Mouse (Mus musculus): ENCODE measurements around the gene Cfdp1. TPM values are rescaled to one million over a fixed set of nuclear protein-coding genes. Genes with fewer than 3 reads are reported as not detected.
"Not testable (repeated sequence)": the region's sequence is repeated elsewhere in the genome, so short reads cannot be mapped to it uniquely, and the experiment has no call there.

Cfdp1 gene
- polyA plus RNA-seq, 1 experiment from 2014 or later, result 216 TPM

DNA sequence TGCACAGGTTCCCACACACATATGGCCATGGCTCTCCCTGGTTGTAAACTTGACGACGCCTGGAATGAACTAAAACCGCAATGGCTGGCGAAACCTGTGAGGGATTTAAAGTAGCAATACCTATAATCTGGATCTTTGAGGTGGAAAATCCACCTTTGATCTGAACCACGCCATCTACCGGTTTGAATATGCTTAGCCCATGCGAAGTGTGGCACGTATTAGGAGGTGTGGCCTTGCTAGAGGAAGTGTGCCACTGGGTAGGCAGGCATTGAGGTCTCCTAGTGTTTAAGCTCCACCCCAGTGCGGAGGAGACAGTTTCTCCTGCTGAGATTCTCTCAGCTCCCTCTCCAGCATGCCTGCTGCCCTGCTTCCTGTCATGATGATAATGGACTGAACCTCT is 23.6 kb upstream of the Cfdp1 start:
- Histone ChIP-seq H3K9ac (no peak overlapping the region), H3K27ac (no peak overlapping the region), H3K27me3 (replicated peaks) (no peaks in the 10 kb centered on the region), H3K4me1 (peaks cover 13% of the 10 kb centered on the region), H3K36me3 (replicated peaks) (no peaks in the 10 kb centered on the region), H3K4me3 (no peak overlapping the region), H3K9me3 (no peaks in the 10 kb centered on the region), H3K4me2 (no peak overlapping the region)
- WGBS, result 69% methylated on average over 9 of the region's 9 CpGs
- ATAC-seq (replicated peaks), result no peak

DNA sequence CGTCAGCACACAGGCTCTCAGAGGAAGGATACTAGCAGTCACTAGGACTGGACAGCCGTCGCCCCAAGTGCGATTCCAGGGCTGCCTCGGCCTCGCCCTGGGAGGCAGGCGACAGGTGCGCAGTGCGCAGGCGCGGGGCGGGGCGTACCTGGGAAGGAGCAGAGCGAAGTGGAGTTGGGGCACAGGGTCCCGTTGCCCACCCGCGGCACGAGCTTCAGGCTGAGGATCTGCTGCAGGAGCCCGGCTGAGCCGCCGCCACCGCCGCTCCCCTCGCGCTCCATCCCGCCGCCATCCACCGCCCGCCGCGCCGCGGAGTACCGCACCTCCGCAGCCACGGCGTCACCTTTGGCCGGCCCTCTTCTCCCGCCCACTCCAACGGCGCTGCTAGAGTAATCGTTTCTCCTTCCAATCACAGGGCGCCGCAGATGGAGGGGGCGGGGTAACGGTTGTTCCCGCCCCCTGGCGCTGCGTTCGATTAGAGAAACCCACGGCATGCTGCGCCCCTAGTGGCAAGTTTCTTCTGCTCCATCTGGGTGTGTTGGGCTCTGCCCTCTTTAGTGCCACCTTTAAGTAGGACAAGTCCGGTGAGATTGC is 22.4 kb upstream of the Cfdp1 start, which contains the start of gene Tmem170:
Gene Tmem170 (minus strand): TSS at position 396 of the 594 bp plus-strand sequence.
- peak; percentile 99 for ATAC-seq (replicated peaks)
- Histone ChIP-seq H3K27ac (peak within 1 kb of the TSS; percentile 89), H3K4me2 (peak within 1 kb of the TSS; percentile 80), H3K4me3 (peak within 1 kb of the TSS; percentile 94), H3K4me1 (peaks cover 13% of the 10 kb centered on the region), H3K9me3 (no peaks in the 10 kb centered on the region), H3K9ac (peak within 1 kb of the TSS; percentile 66), H3K36me3 (replicated peaks) (no peaks in the 10 kb centered on the region), H3K27me3 (replicated peaks) (no peaks in the 10 kb centered on the region)
- under 1% methylated on average over 46 of the region's 53 CpGs for WGBS

- WGBS, result 29% methylated on average over 9 of the region's 9 CpGs
- no peak for ATAC-seq (replicated peaks)
- no peaks in the 10 kb centered on the region for H3K36me3 ChIP-seq (replicated peaks)
- peaks cover 13% of the 10 kb centered on the region for H3K4me1 ChIP-seq
- H3K9ac ChIP-seq, result peak overlapping the region; percentile 66
- peak overlapping the region; percentile 80 for H3K4me2 ChIP-seq
- no peak overlapping the region for H3K27ac ChIP-seq
- peak overlapping the region; percentile 94 for H3K4me3 ChIP-seq
- H3K27me3 ChIP-seq (replicated peaks), result no peaks in the 10 kb centered on the region
- no peaks in the 10 kb centered on the region for H3K9me3 ChIP-seq
Observed at GRCm38 (mm10) chr8:111875758-111876157, 21.7 kb upstream of the Cfdp1 start.

GRCm38 (mm10) chr8:111871278-111871677 is 17.2 kb upstream of the Cfdp1 start:
- no peak for ATAC-seq (replicated peaks)
- H3K27me3 ChIP-seq (replicated peaks), result no peaks in the 10 kb centered on the region
- peaks cover 9% of the 10 kb centered on the region for H3K4me1 ChIP-seq
- 82% methylated on average over 3 of the region's 3 CpGs for WGBS
- H3K9ac ChIP-seq, result no peak overlapping the region
- no peaks in the 10 kb centered on the region for H3K9me3 ChIP-seq
- H3K36me3 ChIP-seq (replicated peaks), result no peaks in the 10 kb centered on the region
- no peak overlapping the region for H3K4me2 ChIP-seq
- no peak overlapping the region for H3K4me3 ChIP-seq
- no peak overlapping the region for H3K27ac ChIP-seq

- H3K4me2 ChIP-seq, result no peak overlapping the region
- no peaks in the 10 kb centered on the region for H3K9me3 ChIP-seq
- ATAC-seq (replicated peaks), result no peak
- no peak overlapping the region for H3K9ac ChIP-seq
- WGBS, result 86% methylated on average over 2 of the region's 3 CpGs
- H3K36me3 ChIP-seq (replicated peaks), result no peaks in the 10 kb centered on the region
- H3K27me3 ChIP-seq (replicated peaks), result no peaks in the 10 kb centered on the region
- H3K4me3 ChIP-seq, result no peak overlapping the region
- no peak overlapping the region for H3K27ac ChIP-seq
- peaks cover 3% of the 10 kb centered on the region; the same call in 1 of the 2 replicates for H3K4me1 ChIP-seq
Observed at GRCm38 (mm10) chr8:111870379-111870778, 16.3 kb upstream of the Cfdp1 start.

DNA sequence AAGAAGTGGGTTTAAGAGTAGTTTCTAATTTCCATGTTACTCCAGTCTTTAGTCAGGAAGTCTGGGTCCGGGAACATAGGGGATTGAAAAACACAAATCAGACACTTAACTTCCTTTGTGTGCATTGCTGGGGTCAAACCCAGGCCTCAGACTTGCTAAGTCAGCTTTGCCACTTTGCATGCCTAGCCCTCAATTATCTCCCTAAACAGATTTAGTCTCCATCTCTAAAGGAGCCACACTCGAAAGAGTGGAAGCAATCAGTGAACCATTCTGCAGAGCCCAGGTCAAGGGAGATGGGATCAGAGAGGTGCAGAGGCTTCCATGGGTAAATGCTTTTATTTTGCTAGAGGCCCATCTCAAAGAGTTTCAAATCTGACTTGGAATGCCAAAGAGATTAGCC is 14.6 kb upstream of the Cfdp1 start:
- Histone ChIP-seq H3K4me3 (no peak overlapping the region), H3K9me3 (no peaks in the 10 kb centered on the region), H3K4me1 (no peaks in the 10 kb centered on the region), H3K36me3 (replicated peaks) (no peaks in the 10 kb centered on the region), H3K4me2 (no peak overlapping the region), H3K9ac (no peak overlapping the region), H3K27ac (no peak overlapping the region), H3K27me3 (replicated peaks) (no peaks in the 10 kb centered on the region)
- WGBS, result 55% methylated on average over 2 of the region's 2 CpGs
- ATAC-seq (replicated peaks), result no peak

DNA sequence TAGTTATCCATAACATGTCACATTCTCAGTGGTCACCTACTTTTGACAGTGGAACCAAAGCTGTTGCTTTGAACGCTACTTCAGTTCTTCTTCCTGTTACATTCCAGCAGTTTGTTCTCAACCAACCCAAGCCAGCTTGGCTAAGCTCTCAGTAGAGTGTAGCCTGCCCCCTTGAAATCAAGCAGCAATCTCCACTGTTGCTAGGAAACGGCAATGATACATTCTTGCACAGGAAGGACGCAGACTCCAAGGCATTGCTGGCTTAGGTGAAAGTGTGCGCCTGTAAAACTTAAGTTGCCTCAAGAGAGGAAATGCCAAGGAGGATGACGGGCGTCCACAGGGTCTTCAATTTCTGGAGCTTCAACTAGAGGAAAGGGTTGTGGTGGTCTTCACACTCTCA is 11.8 kb upstream of the Cfdp1 start:
- no peaks in the 10 kb centered on the region for H3K36me3 ChIP-seq (replicated peaks)
- 89% methylated on average over 6 of the region's 6 CpGs for WGBS
- H3K4me3 ChIP-seq, result no peak overlapping the region

DNA sequence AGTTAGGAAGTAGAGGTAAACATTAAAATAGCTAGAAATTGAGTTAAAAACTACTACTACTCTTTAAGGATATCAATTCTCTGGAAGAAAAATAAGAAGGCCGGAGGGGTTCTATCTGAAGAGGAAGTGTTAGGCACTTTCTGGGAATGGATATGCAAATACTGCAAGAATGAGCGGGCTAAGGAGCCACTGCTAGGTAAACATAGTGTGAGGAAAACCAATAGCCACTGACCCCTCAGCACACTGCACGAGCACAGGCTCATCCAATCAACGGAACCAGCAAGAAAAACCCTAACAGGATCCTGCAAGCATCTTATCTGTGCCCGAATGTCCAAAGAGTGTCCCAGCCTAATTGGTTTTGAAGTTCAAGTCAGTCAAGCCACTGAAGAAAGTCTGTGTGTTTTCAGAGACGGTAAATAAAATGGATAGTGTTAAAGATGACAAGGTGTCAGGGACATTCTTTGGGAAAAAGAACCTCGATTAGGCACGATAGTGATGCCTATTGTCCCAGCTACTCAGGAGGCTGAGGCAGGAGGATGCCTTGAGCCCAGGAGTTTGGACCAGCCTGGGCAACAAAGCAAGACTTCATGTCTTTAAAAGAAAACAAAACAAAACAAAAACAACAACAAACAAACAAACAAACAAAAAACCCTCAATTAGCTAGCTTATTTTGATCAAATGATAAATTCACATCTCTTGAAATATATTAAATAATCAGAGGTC is 11.2 kb upstream of the Cfdp1 start:
- WGBS, result 93% methylated on average over 8 of the region's 8 CpGs
- Histone ChIP-seq H3K4me3 (no peak overlapping the region), H3K4me1 (no peaks in the 10 kb centered on the region), H3K27ac (no peak overlapping the region), H3K27me3 (replicated peaks) (no peaks in the 10 kb centered on the region), H3K9me3 (no peaks in the 10 kb centered on the region), H3K4me2 (no peak overlapping the region), H3K9ac (no peak overlapping the region), H3K36me3 (replicated peaks) (no peaks in the 10 kb centered on the region)
- no peak for ATAC-seq (replicated peaks)

More for the DNA sequence above, 11.8 kb upstream of the Cfdp1 start:
- Histone ChIP-seq H3K4me1 (no peaks in the 10 kb centered on the region), H3K9me3 (no peaks in the 10 kb centered on the region), H3K4me2 (no peak overlapping the region), H3K27ac (no peak overlapping the region), H3K27me3 (replicated peaks) (no peaks in the 10 kb centered on the region), H3K9ac (no peak overlapping the region)
- no peak for ATAC-seq (replicated peaks)

- Histone ChIP-seq H3K9ac (no peak overlapping the region), H3K27me3 (replicated peaks) (no peaks in the 10 kb centered on the region), H3K4me1 (no peaks in the 10 kb centered on the region), H3K4me3 (no peak overlapping the region), H3K36me3 (replicated peaks) (no peaks in the 10 kb centered on the region), H3K4me2 (no peak overlapping the region), H3K27ac (no peak overlapping the region), H3K9me3 (no peaks in the 10 kb centered on the region)
- ATAC-seq (replicated peaks), result no peak
- WGBS, result 94% methylated on average over 8 of the region's 8 CpGs
Observed at GRCm38 (mm10) chr8:111864648-111865047, 10.6 kb upstream of the Cfdp1 start.

- H3K4me2 ChIP-seq, result no peak overlapping the region
- H3K4me3 ChIP-seq, result no peak overlapping the region
- 85% methylated on average over 4 of the region's 4 CpGs for WGBS
- no peak overlapping the region for H3K9ac ChIP-seq
- no peaks in the 10 kb centered on the region for H3K9me3 ChIP-seq
- H3K27ac ChIP-seq, result no peak overlapping the region
- H3K36me3 ChIP-seq (replicated peaks), result no peaks in the 10 kb centered on the region
- ATAC-seq (replicated peaks), result no peak
- H3K27me3 ChIP-seq (replicated peaks), result no peaks in the 10 kb centered on the region
- no peaks in the 10 kb centered on the region for H3K4me1 ChIP-seq
Observed at GRCm38 (mm10) chr8:111863280-111863679, 9.2 kb upstream of the Cfdp1 start.

GRCm38 (mm10) chr8:111855977-111856376 is 1.9 kb upstream of the Cfdp1 start:
- H3K9me3 ChIP-seq, result no peaks in the 10 kb centered on the region
- no peak overlapping the region for H3K27ac ChIP-seq
- H3K36me3 ChIP-seq (replicated peaks), result no peaks in the 10 kb centered on the region
- 89% methylated on average over 12 of the region's 12 CpGs for WGBS
- H3K4me2 ChIP-seq, result no peak overlapping the region
- no peak overlapping the region for H3K9ac ChIP-seq
- H3K27me3 ChIP-seq (replicated peaks), result no peaks in the 10 kb centered on the region
- no peak overlapping the region for H3K4me3 ChIP-seq
- no peak for ATAC-seq (replicated peaks)
- H3K4me1 ChIP-seq, result peaks cover 18% of the 10 kb centered on the region

DNA sequence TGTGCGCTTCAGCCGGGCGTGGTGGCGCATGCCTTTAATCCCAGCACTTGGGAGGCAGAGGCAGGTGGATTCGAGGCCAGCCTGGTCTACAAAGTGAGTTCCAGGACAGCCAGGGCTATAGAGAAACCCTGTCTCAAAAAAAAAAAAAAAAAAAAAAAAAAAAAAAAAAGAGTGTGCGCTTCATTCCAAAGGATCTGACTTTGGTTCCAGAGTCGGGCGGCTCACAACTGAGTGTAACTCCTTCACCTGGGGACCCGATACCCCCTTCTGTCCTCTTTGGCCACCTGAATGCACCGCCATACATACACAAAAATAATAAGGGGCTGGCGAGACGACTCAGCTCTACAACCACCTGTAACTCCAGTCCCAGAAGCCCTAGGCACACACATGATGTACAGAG is 872 bp downstream of the Cfdp1 start:
- H3K9ac ChIP-seq, result peak overlapping the region; percentile 87; the same call in 1 of the 2 replicates
- H3K27me3 ChIP-seq (replicated peaks); H3K27ac ChIP-seq; ATAC-seq (replicated peaks); H3K9me3 ChIP-seq; H3K36me3 ChIP-seq (replicated peaks): not testable (repeated sequence)
- H3K4me3 ChIP-seq, result peak overlapping the region; percentile 100
- H3K4me1 ChIP-seq, result peaks cover 19% of the 10 kb centered on the region
- WGBS, result 63% methylated on average over 12 of the region's 12 CpGs
- peak overlapping the region; percentile 86 for H3K4me2 ChIP-seq

DNA sequence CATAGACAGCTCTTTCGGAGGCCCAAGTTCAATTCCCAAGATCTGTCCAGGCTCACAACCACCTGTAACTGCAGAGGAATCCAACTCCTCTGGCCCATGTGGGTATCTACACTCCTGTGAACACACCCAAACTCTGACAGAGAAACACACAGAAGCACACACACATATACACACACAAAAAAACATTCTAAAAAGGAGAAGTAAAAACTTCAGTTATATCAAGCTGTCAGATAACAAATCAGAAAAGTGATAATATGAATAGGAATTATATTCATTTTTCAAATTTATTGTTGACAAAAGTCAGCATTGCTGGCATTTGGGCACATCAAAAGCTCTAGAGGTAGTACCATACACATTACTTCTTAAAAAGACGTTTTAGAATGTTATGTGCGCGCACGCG is 7.3 kb downstream of the Cfdp1 start:
- ATAC-seq (replicated peaks), result no peak
- 95% methylated on average over 6 of the region's 6 CpGs for WGBS

More for the DNA sequence above, 7.3 kb downstream of the Cfdp1 start:
- Histone ChIP-seq H3K36me3 (replicated peaks) (peaks cover 5% of the 10 kb centered on the region; the same call in 1 of the 2 replicates), H3K4me3 (no peak overlapping the region), H3K27ac (no peak overlapping the region), H3K27me3 (replicated peaks) (no peaks in the 10 kb centered on the region), H3K9me3 (no peaks in the 10 kb centered on the region), H3K4me2 (no peak overlapping the region), H3K9ac (no peak overlapping the region), H3K4me1 (0 out of 2 replicates have a peak, but pooled peaks cover 6% of the 10 kb centered on the region)
